Mouse (Mus musculus) MEL (cell line): ENCODE results near the gene Dnajb6. TPM values are rescaled to one million over a fixed set of nuclear protein-coding genes. Genes with fewer than 3 reads are reported as not detected.

Source experiments
- DNase-seq: peaks from one replicate; pipeline ENCODE4 v3.0.0; 2011; ENCODE audit warnings: low read depth, low spot score
- H3K27ac ChIP-seq: 2 replicates; pipeline ENCODE4 v1.5.1; 2012; ENCODE audit warnings: low read depth, mild to moderate bottlenecking, control low read depth, low read length, moderate library complexity; ENCODE audit not compliant: control insufficient read depth
- H3K27me3 ChIP-seq, 2 experiments: fragments of 150-350 bp in 1 of 2; sonication (generic) in 1 of 2; 2 replicates each; pipeline ENCODE4 v1.6.1; 2012; ENCODE audit warnings: low read length in 2 of 2, mild to moderate bottlenecking in 2 of 2, improper control_type of control experiment in 1 of 2, moderate library complexity in 1 of 2; ENCODE audit not compliant: insufficient read depth in 2 of 2, control insufficient read depth in 1 of 2
- H3K36me3 ChIP-seq, 2 experiments: 2 replicates each; pipeline ENCODE4 v1.6.1; 2012 to 2014; ENCODE audit warnings: low read length in 2 of 2, improper control_type of control experiment in 1 of 2, inconsistent platforms in 1 of 2, mild to moderate bottlenecking in 1 of 2; ENCODE audit not compliant: insufficient read depth in 2 of 2, control insufficient read depth in 1 of 2
- H3K4me1 ChIP-seq, 2 experiments: fragments of 150-350 bp in 1 of 2; sonication (generic) in 1 of 2; 2 replicates each; pipeline ENCODE4 v1.6.1; 2012; ENCODE audit warnings: low read length in 2 of 2, improper control_type of control experiment in 1 of 2, mild to moderate bottlenecking in 1 of 2; ENCODE audit not compliant: insufficient read depth in 2 of 2, control insufficient read depth in 1 of 2
- H3K4me3 ChIP-seq, 2 experiments: fragments of 150-350 bp in 1 of 2; sonication (generic) in 1 of 2; 2 replicates each; pipeline ENCODE4 v1.5.1; 2012; ENCODE audit warnings: low read depth in 2 of 2, low read length in 2 of 2, mild to moderate bottlenecking in 2 of 2, moderate library complexity in 2 of 2, control low read depth in 1 of 2, improper control_type of control experiment in 1 of 2; ENCODE audit not compliant: control insufficient read depth in 1 of 2, insufficient read depth in 1 of 2
- H3K79me2 ChIP-seq: 2 replicates; pipeline ENCODE4 v1.6.1; 2012; ENCODE audit warnings: mild to moderate bottlenecking, low read length, moderate library complexity; ENCODE audit not compliant: control insufficient read depth, poor library complexity, insufficient read depth
- H3K9ac ChIP-seq: 2 replicates; pipeline ENCODE4 v1.6.1; 2012; ENCODE audit warnings: low read depth, mild to moderate bottlenecking, control low read depth, low read length, moderate library complexity; ENCODE audit not compliant: control insufficient read depth, poor library complexity, severe bottlenecking
- H3K9me3 ChIP-seq: fragments of 150-350 bp; sonication (generic); replicated peaks from 2 replicates; pipeline ENCODE4 v1.6.1; 2012; ENCODE audit warnings: mild to moderate bottlenecking, low read length, improper control_type of control experiment, moderate library complexity; ENCODE audit not compliant: insufficient read depth
- CHD2 ChIP-seq: IDR thresholded peaks from 2 replicates; pipeline ENCODE4 v1.6.1; 2011; ENCODE audit warnings: low read length, improper control_type of control experiment
- CTCF ChIP-seq, 3 experiments: IDR thresholded peaks in 2 of 3; conservative IDR thresholded peaks in 1 of 3; 2 replicates each; pipeline ENCODE4 v1.5.1; 2011 to 2012; ENCODE audit warnings: low read length in 3 of 3, low read depth in 2 of 3, mild to moderate bottlenecking in 2 of 3, improper control_type of control experiment in 1 of 3, inconsistent platforms in 1 of 3, mixed read lengths in 1 of 3, moderate library complexity in 1 of 3; ENCODE audit not compliant: control insufficient read depth in 1 of 3, insufficient read depth in 1 of 3, poor library complexity in 1 of 3, severe bottlenecking in 1 of 3
- E2F4 ChIP-seq: IDR thresholded peaks from 2 replicates; pipeline ENCODE4 v1.6.1; 2011; ENCODE audit warnings: low read depth, low read length, improper control_type of control experiment, borderline replicate concordance
- ELF1 ChIP-seq: IDR thresholded peaks from 2 replicates; pipeline ENCODE4 v1.6.1; 2014; ENCODE audit warnings: low read depth, mild to moderate bottlenecking, inconsistent platforms, low read length, improper control_type of control experiment, moderate library complexity
- EP300 ChIP-seq, 2 experiments: IDR thresholded peaks; 2 replicates each; pipeline ENCODE4 v1.6.1; 2011; ENCODE audit warnings: improper control_type of control experiment in 2 of 2, low read length in 2 of 2, low read depth in 1 of 2, mild to moderate bottlenecking in 1 of 2
- GATA1 ChIP-seq: IDR thresholded peaks from 2 replicates; pipeline ENCODE4 v1.6.1; 2011; ENCODE audit warnings: low read depth, low read length, improper control_type of control experiment
- HCFC1 ChIP-seq: IDR thresholded peaks from 2 replicates; pipeline ENCODE4 v1.6.1; 2012; ENCODE audit warnings: low read depth, mild to moderate bottlenecking, inconsistent platforms, low read length, improper control_type of control experiment, moderate library complexity
- JUND ChIP-seq: IDR thresholded peaks from 2 replicates; pipeline ENCODE4 v1.6.1; 2011; ENCODE audit warnings: low read depth, mild to moderate bottlenecking, improper control_type of control experiment, low read length
- KAT2A ChIP-seq: conservative IDR thresholded peaks from 2 replicates; pipeline ENCODE4 v1.6.1; 2012; ENCODE audit warnings: low read depth, low read length, improper control_type of control experiment, inconsistent platforms
- MAFK ChIP-seq: IDR thresholded peaks from 2 replicates; pipeline ENCODE4 v1.6.1; 2011; ENCODE audit warnings: low read depth, mild to moderate bottlenecking, low read length, improper control_type of control experiment, borderline replicate concordance
- NRF1 ChIP-seq: IDR thresholded peaks from 2 replicates; pipeline ENCODE4 v1.6.1; 2014; ENCODE audit warnings: low read depth, mild to moderate bottlenecking, inconsistent platforms, low read length, improper control_type of control experiment, moderate library complexity; ENCODE audit not compliant: poor library complexity, insufficient read depth, severe bottlenecking
- POLR2AphosphoS2 ChIP-seq: IDR thresholded peaks from 2 replicates; pipeline ENCODE4 v1.6.1; 2011; ENCODE audit warnings: low read length, improper control_type of control experiment
- POLR2AphosphoS5 ChIP-seq: IDR thresholded peaks from 2 replicates; pipeline ENCODE4 v1.6.1; 2012; ENCODE audit warnings: low read depth, borderline replicate concordance, mild to moderate bottlenecking, inconsistent platforms, low read length, moderate library complexity, mixed read lengths
- RAD21 ChIP-seq: IDR thresholded peaks from 2 replicates; pipeline ENCODE4 v1.6.1; 2011; ENCODE audit warnings: mild to moderate bottlenecking, low read depth, low read length, improper control_type of control experiment
- TAL1 ChIP-seq: IDR thresholded peaks from 2 replicates; pipeline ENCODE4 v1.6.1; 2012; ENCODE audit warnings: mild to moderate bottlenecking, inconsistent platforms, low read length, moderate library complexity, mixed read lengths
- TBP ChIP-seq: IDR thresholded peaks from 2 replicates; pipeline ENCODE4 v1.8.0; 2011; ENCODE audit warnings: low read depth, low read length, improper control_type of control experiment
- UBTF ChIP-seq: IDR thresholded peaks from 2 replicates; pipeline ENCODE4 v1.6.1; 2012; ENCODE audit warnings: low read depth, mild to moderate bottlenecking, inconsistent platforms, low read length, improper control_type of control experiment, moderate library complexity, borderline replicate concordance; ENCODE audit not compliant: insufficient read depth
- USF1 ChIP-seq: IDR thresholded peaks from 2 replicates; pipeline ENCODE4 v1.6.1; 2014; ENCODE audit warnings: low read depth, mild to moderate bottlenecking, inconsistent platforms, low read length, improper control_type of control experiment, moderate library complexity
- USF2 ChIP-seq, 2 experiments: IDR thresholded peaks; 2 replicates each; pipeline ENCODE4 v1.6.1; 2011 to 2012; ENCODE audit warnings: improper control_type of control experiment in 2 of 2, low read length in 2 of 2, borderline replicate concordance in 1 of 2, inconsistent platforms in 1 of 2, low read depth in 1 of 2, mild to moderate bottlenecking in 1 of 2; ENCODE audit not compliant: insufficient read depth in 1 of 2
- ZNF384 ChIP-seq: IDR thresholded peaks from 2 replicates; pipeline ENCODE4 v1.6.1; 2012; ENCODE audit warnings: low read depth, mild to moderate bottlenecking, inconsistent platforms, low read length, improper control_type of control experiment
- polyA plus RNA-seq, 2 experiments: library from polyadenylated mRNA; stranded (reverse) in 1 of 2; unstranded in 1 of 2; fragments of >175 nt in 1 of 2; fragments of >200 nt in 1 of 2; gene quantifications; 2 replicates each; pipeline versions ENCODE4 v1.2.1 to v1.2.4; 2012; ENCODE audit warnings: low replicate concordance in 2 of 2, low read depth in 1 of 2; ENCODE audit not compliant: insufficient read length in 2 of 2, insufficient read depth in 1 of 2, missing spikeins in 1 of 2
- total RNA-seq: library from RNA; depleted of rRNA; stranded (reverse); fragments of 300-350 nt; gene quantifications from 2 replicates; pipeline ENCODE4 v1.2.3, GENCODE M21; 2012

The Dnajb6 gene
- total and polyA plus RNA-seq, 3 experiments: 131 to 157 TPM; not detected in 1

GRCm38 (mm10) chr5:29711631-29712030, 23.9 kb upstream of the Dnajb6 start:
- Histone ChIP-seq H3K27ac (no peak overlapping the region), H3K79me2 (no peaks in the 10 kb centered on the region), H3K27me3 (no peaks in the 10 kb centered on the region), H3K9ac (no peak overlapping the region), H3K36me3 (no peaks in the 10 kb centered on the region), H3K4me3 (no peak overlapping the region), H3K4me1 (no peaks in the 10 kb centered on the region), H3K9me3 (no peaks in the 10 kb centered on the region)
- TF ChIP-seq GATA1: no peak
- no peak for TF ChIP-seq MAFK
- no peak for TF ChIP-seq RAD21
- TF ChIP-seq CTCF (IDR thresholded peaks at IDR 0.05 in 2 of 3, conservative IDR thresholded peaks at IDR 0.05 in 1 of 3; ENCODE audit: control insufficient read depth in 1 of 3, insufficient read depth in 1 of 3, low read depth in 2 of 3, low read length in 3 of 3, poor library complexity in 1 of 3, severe bottlenecking in 1 of 3): no peak
- DNase-seq: no peak

GRCm38 (mm10) chr5:29712906-29713305, 22.6 kb upstream of the Dnajb6 start:
- no peak for DNase-seq
- Histone ChIP-seq H3K27ac (no peak overlapping the region), H3K9ac (no peak overlapping the region), H3K36me3 (no peaks in the 10 kb centered on the region), H3K4me1 (no peaks in the 10 kb centered on the region), H3K9me3 (no peaks in the 10 kb centered on the region), H3K79me2 (no peaks in the 10 kb centered on the region), H3K4me3 (no peak overlapping the region), H3K27me3 (no peaks in the 10 kb centered on the region)
- TF ChIP-seq USF1 (no peak), EP300 (IDR thresholded peaks at IDR 0.05; ENCODE audit: low read depth in 1 of 2, low read length in 2 of 2) (no peak), JUND (no peak)

GRCm38 (mm10) chr5:29721159-29721558, 14.3 kb upstream of the Dnajb6 start:
- Histone ChIP-seq H3K27me3 (no peaks in the 10 kb centered on the region), H3K9me3 (no peaks in the 10 kb centered on the region), H3K79me2 (no peaks in the 10 kb centered on the region), H3K4me3 (no peak overlapping the region), H3K9ac (no peak overlapping the region), H3K4me1 (no peaks in the 10 kb centered on the region), H3K36me3 (no peaks in the 10 kb centered on the region), H3K27ac (no peak overlapping the region)
- TF ChIP-seq UBTF: no peak
- TF ChIP-seq HCFC1: no peak
- no peak for TF ChIP-seq ZNF384
- no peak for TF ChIP-seq POLR2AphosphoS2
- no peak for TF ChIP-seq KAT2A
- no peak for TF ChIP-seq E2F4
- no peak for TF ChIP-seq CTCF (IDR thresholded peaks at IDR 0.05 in 2 of 3, conservative IDR thresholded peaks at IDR 0.05 in 1 of 3; ENCODE audit: control insufficient read depth in 1 of 3, insufficient read depth in 1 of 3, low read depth in 2 of 3, low read length in 3 of 3, poor library complexity in 1 of 3, severe bottlenecking in 1 of 3)
- TF ChIP-seq ELF1: no peak
- TF ChIP-seq USF2 (IDR thresholded peaks at IDR 0.05; ENCODE audit: borderline replicate concordance in 1 of 2, insufficient read depth in 1 of 2, low read depth in 1 of 2, low read length in 2 of 2): no peak
- TF ChIP-seq TAL1: no peak
- TF ChIP-seq CHD2: no peak
- no peak for TF ChIP-seq TBP
- TF ChIP-seq JUND: no peak
- TF ChIP-seq MAFK: no peak
- TF ChIP-seq POLR2AphosphoS5: no peak
- TF ChIP-seq NRF1: no peak
- no peak for DNase-seq
